Mouse (Mus musculus) limb, embryonic 14.5 days (tissue): ENCODE results near the gene Mcrip1. TPM values are rescaled to one million over a fixed set of nuclear protein-coding genes. Genes with fewer than 3 reads are reported as not detected.

Source experiments
- ATAC-seq: fragments of 200-750 bp; cut with Nextera tagmentation; 2 replicates; pipeline ENCODE4 v1.8.0; 2017; ENCODE audit warnings: low read depth, moderate number of reproducible peaks, moderate TSS enrichment; ENCODE audit not compliant: low FRiP score
- DNase-seq: peaks from one replicate; pipeline ENCODE4 v3.0.0-alpha.2; 2015; ENCODE audit warnings: low spot score
- H3K27ac ChIP-seq: fragments of 300-500 bp; sonication (generic); replicated peaks from 2 replicates; pipeline ENCODE4 v1.5.1; 2014; ENCODE audit warnings: low read depth, mild to moderate bottlenecking, low read length, moderate library complexity, mixed read lengths
- H3K27me3 ChIP-seq: fragments of 300-500 bp; sonication (generic); 2 replicates; pipeline ENCODE4 v1.6.1; 2014; ENCODE audit warnings: low read length, mixed read lengths; ENCODE audit not compliant: control insufficient read depth, insufficient read depth
- H3K36me3 ChIP-seq: fragments of 300-500 bp; sonication (generic); 2 replicates; pipeline ENCODE4 v1.6.1; 2014; ENCODE audit warnings: mild to moderate bottlenecking, low read length, moderate library complexity, mixed read lengths; ENCODE audit not compliant: control insufficient read depth, insufficient read depth
- H3K4me1 ChIP-seq: fragments of 300-500 bp; sonication (generic); 2 replicates; pipeline ENCODE4 v1.6.1; 2014; ENCODE audit warnings: antibody characterized with exemption, low read length, mixed read lengths; ENCODE audit not compliant: control insufficient read depth, insufficient read depth
- H3K4me2 ChIP-seq: fragments of 300-500 bp; sonication (generic); replicated peaks from 2 replicates; pipeline ENCODE4 v1.6.1; 2014; ENCODE audit warnings: low read depth, mild to moderate bottlenecking, low read length, moderate library complexity; ENCODE audit not compliant: severe bottlenecking
- H3K4me3 ChIP-seq: fragments of 300-500 bp; sonication (generic); replicated peaks from 2 replicates; pipeline ENCODE4 v1.5.1; 2014; ENCODE audit warnings: low read length
- H3K9ac ChIP-seq: fragments of 300-500 bp; sonication (generic); 2 replicates; pipeline ENCODE4 v1.6.1; 2014; ENCODE audit warnings: mild to moderate bottlenecking, low read depth, low read length, moderate library complexity; ENCODE audit not compliant: severe bottlenecking
- H3K9me3 ChIP-seq: fragments of 300-500 bp; sonication (generic); 2 replicates; pipeline ENCODE4 v1.6.1; 2016; ENCODE audit warnings: low read length; ENCODE audit not compliant: control insufficient read depth
- POLR2A ChIP-seq: fragments of 200-500 bp; IDR thresholded peaks from 2 replicates; pipeline ENCODE4 v1.8.0; 2012; ENCODE audit warnings: inconsistent platforms, mild to moderate bottlenecking, moderate library complexity, borderline replicate concordance; ENCODE audit not compliant: insufficient read depth, insufficient read length; ENCODE audit errors: extremely low read depth
- WGBS: fragments of 180-500 bp; shearing (Covaris S2); extraction: QIAGEN DNeasy Blood & Tissue Kit; methylation state at CpG from one replicate; pipeline ENCODE4 v1.1.7; 2014; 5-methylcytosine and 5-hydroxymethylcytosine counted together
- polyA plus RNA-seq, 2 experiments: library from polyadenylated mRNA; depleted of rRNA in 1 of 2; stranded (reverse) in 1 of 2; unstranded in 1 of 2; fragments of >200 nt; fragmentation: Nextera tagmentation in 1 of 2; extraction: Ambion mirVana in 1 of 2; gene quantifications; 2 replicates each; pipeline versions ENCODE4 v1.2.1 to v1.2.3; 2012 to 2014

The Mcrip1 gene
- polyA plus RNA-seq, 2 experiments: 203 to 271 TPM

DNA sequence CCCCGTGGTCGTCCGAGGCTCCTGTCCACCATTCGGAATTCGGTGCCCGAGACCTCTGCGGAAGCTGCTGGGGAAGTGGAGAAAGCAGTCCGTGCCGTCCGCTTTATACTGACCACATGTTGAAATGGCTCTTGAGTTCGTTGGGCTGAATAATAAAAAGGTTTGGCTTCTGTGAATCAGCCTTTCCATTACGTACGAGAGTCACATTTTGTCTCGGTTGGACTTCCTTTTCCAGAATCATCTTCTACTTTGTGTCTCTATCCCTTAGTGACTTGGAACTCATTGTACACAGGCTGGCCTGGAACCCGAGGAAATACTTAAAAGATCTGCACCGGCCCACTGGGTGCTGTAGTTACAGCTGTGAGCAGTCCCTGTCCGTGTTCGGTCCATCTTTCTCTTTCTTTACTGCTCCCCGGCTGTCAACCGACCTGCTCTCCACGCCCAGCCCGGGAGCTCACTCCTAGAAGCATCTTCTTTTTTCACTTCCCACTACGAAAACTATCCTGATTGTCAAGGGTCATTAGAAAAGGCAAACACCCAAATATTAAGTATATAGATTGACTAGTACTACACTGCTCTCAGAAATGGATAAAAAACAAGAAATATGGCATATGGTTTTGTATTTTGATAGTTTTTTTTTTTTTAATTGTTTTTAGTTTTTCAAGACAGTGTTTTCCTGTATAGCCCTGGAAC, 24.2 kb upstream of the Mcrip1 start:
- Histone ChIP-seq H3K4me1 (peaks cover 21% of the 10 kb centered on the region), H3K27ac (peak overlapping the region; percentile 97), H3K27me3 (no peaks in the 10 kb centered on the region), H3K36me3 (peaks cover 45% of the 10 kb centered on the region), H3K4me2 (peak overlapping the region; percentile 76), H3K4me3 (peak overlapping the region; percentile 94), H3K9ac (peak overlapping the region; percentile 90), H3K9me3 (no peaks in the 10 kb centered on the region)
- DNase-seq: no peak
- TF ChIP-seq POLR2A: no peak
- WGBS: under 1% methylated on average over 23 of the region's 23 CpGs
- no peak for ATAC-seq

- under 1% methylated on average over 83 of the region's 94 CpGs for WGBS
- ATAC-seq (peak; percentile 94), DNase-seq (peak; percentile 99)
- Histone ChIP-seq H3K9ac (peak within 1 kb of the TSS; percentile 96), H3K4me1 (peaks cover 21% of the 10 kb centered on the region), H3K36me3 (peaks cover 45% of the 10 kb centered on the region), H3K4me2 (peak within 1 kb of the TSS; percentile 76), H3K9me3 (no peaks in the 10 kb centered on the region), H3K27me3 (no peaks in the 10 kb centered on the region), H3K27ac (peak within 1 kb of the TSS; percentile 97), H3K4me3 (peak within 1 kb of the TSS; percentile 94)
- peak; percentile 98; the same call in 1 of the 2 replicates for TF ChIP-seq POLR2A
Measured at GRCm38 (mm10) chr11:120572752-120573584, 23.4 kb upstream of the Mcrip1 start, which contains the start of gene P4hb. P4hb (minus strand) TSS chr11:120573253.

GRCm38 (mm10) chr11:120572417-120572751, 22.9 kb upstream of the Mcrip1 start:
- Histone ChIP-seq H3K36me3 (peaks cover 45% of the 10 kb centered on the region), H3K9me3 (no peaks in the 10 kb centered on the region), H3K4me1 (peaks cover 21% of the 10 kb centered on the region), H3K4me2 (peak overlapping the region; percentile 76), H3K4me3 (peak overlapping the region; percentile 94), H3K27me3 (no peaks in the 10 kb centered on the region), H3K27ac (peak overlapping the region; percentile 82), H3K9ac (peak overlapping the region; percentile 96)
- ATAC-seq (peak; percentile 14), DNase-seq (no peak)
- no peak for TF ChIP-seq POLR2A
- 5% methylated on average over 17 of the region's 24 CpGs for WGBS

GRCm38 (mm10) chr11:120571754-120572416, 22.4 kb upstream of the Mcrip1 start:
- peaks cover 45% of the 10 kb centered on the region for H3K36me3 ChIP-seq
- H3K4me2 ChIP-seq: peak overlapping the region; percentile 76
- H3K27me3 ChIP-seq: no peaks in the 10 kb centered on the region
- WGBS: 10% methylated on average over 11 of the region's 11 CpGs
- ATAC-seq (no peak), DNase-seq (no peak)
- no peaks in the 10 kb centered on the region for H3K9me3 ChIP-seq
- peaks cover 21% of the 10 kb centered on the region for H3K4me1 ChIP-seq
- peak overlapping the region; percentile 96 for H3K9ac ChIP-seq
- peak overlapping the region; percentile 94 for H3K4me3 ChIP-seq
- H3K27ac ChIP-seq: peak overlapping the region; percentile 82; the same call in 1 of the 2 replicates
- no peak for TF ChIP-seq POLR2A

DNA sequence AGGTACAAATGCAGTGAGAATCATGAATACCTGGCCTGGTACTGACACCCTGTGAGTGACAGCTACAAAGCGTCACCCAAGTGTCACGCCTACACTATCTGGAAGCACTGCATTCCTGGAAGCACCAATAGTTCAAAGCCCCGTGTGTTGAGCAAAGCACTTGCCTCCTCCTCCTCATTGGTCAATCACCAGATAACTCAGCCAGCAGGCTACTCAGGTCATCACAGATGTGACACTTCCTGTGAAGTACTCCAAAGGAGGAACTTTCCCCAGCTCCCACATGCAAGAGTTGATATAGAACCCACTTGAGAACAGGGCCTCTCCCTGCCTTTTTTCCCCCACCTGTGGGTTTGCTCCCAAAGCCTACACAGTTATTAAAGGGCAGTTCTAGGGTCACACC, 21.6 kb upstream of the Mcrip1 start:
- H3K36me3 ChIP-seq: peaks cover 53% of the 10 kb centered on the region
- DNase-seq: no peak
- H3K4me2 ChIP-seq: peak overlapping the region; percentile 76
- H3K9me3 ChIP-seq: no peaks in the 10 kb centered on the region
- WGBS: 73% methylated on average over 3 of the region's 3 CpGs
- H3K27ac ChIP-seq: no peak overlapping the region
- H3K4me3 ChIP-seq: peak overlapping the region; percentile 94
- ATAC-seq: no peak
- peaks cover 21% of the 10 kb centered on the region for H3K4me1 ChIP-seq
- H3K9ac ChIP-seq: peak overlapping the region; percentile 96
- H3K27me3 ChIP-seq: no peaks in the 10 kb centered on the region
- TF ChIP-seq POLR2A: no peak
